Mouse (Mus musculus) left cerebral cortex, adult 2 months (tissue): ENCODE results near the gene Ttc7b. TPM values are rescaled to one million over a fixed set of nuclear protein-coding genes. Genes with fewer than 3 reads are reported as not detected.

Experiments
- DNase-seq, 2 experiments: peaks; one replicate each; pipeline ENCODE4 v3.0.0; 2021 to 2022; ENCODE audit warnings: low spot score in 2 of 2, mixed read lengths in 1 of 2; ENCODE audit errors: extremely low spot score in 1 of 2
- H3K27ac ChIP-seq: fragments of 200-600 bp; 2 replicates; pipeline ENCODE4 v1.8.1; 2022
- H3K4me3 ChIP-seq: fragments of 200-600 bp; 2 replicates; pipeline ENCODE4 v1.8.1; 2022
- CTCF ChIP-seq: fragments of 200-600 bp; IDR thresholded peaks from 2 replicates; pipeline ENCODE4 v1.8.1; 2022; ENCODE audit warnings: antibody characterized with exemption, mild to moderate bottlenecking, moderate library complexity
- intact Hi-C: fragments of 180-260 bp; cut with DNase I; formaldehyde crosslinking; loops from one replicate; pipeline ENCODE4 v1.15.1; 2025
- total RNA-seq, 2 experiments: library from RNA; stranded (reverse); gene quantifications; 2 replicates each; pipeline ENCODE4 v1.2.3; 2021

The Ttc7b gene
- total RNA-seq, 2 experiments from 2014 or later, result 242 to 253 TPM

GRCm38 (mm10) chr12:100287565-100287964, 233.1 kb downstream of the Ttc7b start:
- TF ChIP-seq CTCF, result no peak
- no peak overlapping the region for H3K27ac ChIP-seq
- no peak overlapping the region for H3K4me3 ChIP-seq
- no peak for DNase-seq
- intact Hi-C loops, result no loop called here

GRCm38 (mm10) chr12:100283283-100283682, 237.3 kb downstream of the Ttc7b start:
- TF ChIP-seq CTCF, result no peak
- peak overlapping the region; percentile 83; the same call in 1 of the 2 replicates for H3K27ac ChIP-seq
- intact Hi-C loops, result no loop called here
- no peak overlapping the region for H3K4me3 ChIP-seq
- no peak for DNase-seq

GRCm38 (mm10) chr12:100282025-100282885, 238.4 kb downstream of the Ttc7b start:
- no peak; the same call in none of the 2 replicates for TF ChIP-seq CTCF
- no peak overlapping the region for H3K4me3 ChIP-seq
- intact Hi-C loops, result no loop called here
- peak overlapping the region; percentile 83 for H3K27ac ChIP-seq
- no peak for DNase-seq

DNA sequence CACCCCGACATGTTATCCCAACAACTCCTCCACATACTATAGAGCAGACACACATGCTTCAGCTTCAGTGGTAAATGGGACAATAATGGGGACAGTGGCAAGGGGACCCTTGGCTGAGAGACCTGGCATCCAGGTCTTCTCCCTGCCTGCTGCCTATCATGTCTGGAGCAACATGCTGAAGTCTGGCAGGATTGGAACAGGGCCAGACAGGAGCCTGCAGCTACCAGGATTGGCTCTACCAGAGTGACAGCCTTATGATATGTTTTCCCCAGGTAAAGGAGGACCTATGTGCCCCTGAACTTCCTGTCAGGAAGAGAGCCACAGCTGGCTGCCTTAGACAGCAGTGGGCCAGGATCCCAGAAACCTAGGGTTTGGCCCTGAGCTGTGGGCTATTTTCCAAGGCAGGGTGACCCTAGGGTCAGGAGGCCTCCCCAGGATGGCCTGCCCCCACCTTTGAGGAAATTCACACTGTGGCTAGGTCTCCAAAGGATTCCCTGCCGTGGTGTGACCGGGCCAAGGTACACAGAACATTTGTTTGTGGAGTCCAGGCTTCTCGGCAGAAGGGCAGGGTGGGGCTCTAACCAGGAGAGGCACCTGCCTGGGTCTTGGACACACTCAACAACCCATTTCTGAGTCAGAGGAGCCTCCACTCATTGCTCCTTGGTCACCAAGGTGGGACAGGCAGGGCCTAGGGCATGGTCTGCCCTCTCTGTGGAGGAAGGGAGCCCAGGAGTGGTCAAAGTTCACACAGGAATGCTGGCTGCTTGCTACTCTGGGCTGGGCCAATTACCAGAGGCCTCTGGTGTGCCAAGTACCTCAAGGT, 239.4 kb downstream of the Ttc7b start:
- intact Hi-C loops, result no loop called here
- Histone ChIP-seq H3K27ac (peak overlapping the region; percentile 83), H3K4me3 (no peak overlapping the region)
- no peak for TF ChIP-seq CTCF
- no peak for DNase-seq

DNA sequence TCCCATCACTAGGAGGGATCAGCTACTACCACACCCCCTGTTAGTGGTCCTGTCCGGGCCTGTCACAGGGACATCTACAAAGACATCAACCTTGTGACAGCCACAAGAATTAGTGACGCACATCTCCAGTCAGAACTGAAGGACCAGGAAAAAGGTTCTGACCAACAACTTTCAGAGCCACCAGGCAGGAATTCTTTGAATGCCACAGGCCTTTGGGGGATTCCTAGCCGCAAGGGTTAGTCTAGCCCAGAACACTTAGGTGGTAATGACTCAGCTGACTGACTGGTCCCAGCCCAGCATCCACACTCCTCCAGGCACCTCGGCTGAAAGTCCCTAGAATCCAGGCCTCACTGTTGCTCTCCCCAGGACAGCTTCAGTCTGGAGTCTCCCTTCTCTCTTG, 240.7 kb downstream of the Ttc7b start:
- no peak overlapping the region for H3K4me3 ChIP-seq
- TF ChIP-seq CTCF, result no peak
- DNase-seq, result no peak
- intact Hi-C loops, result loop anchor here (5.0 kb wide), 1 partner anchor 78 kb away; no protein-coding TSS in a partner anchor
- no peak overlapping the region for H3K27ac ChIP-seq

- Histone ChIP-seq H3K4me3 (no peak overlapping the region), H3K27ac (peak overlapping the region; percentile 32)
- DNase-seq, result no peak
- intact Hi-C loops, result loop anchor here (5.0 kb wide), 1 partner anchor 76 kb away; no protein-coding TSS in a partner anchor
- TF ChIP-seq CTCF, result no peak
These were observed 242.3 kb downstream of the Ttc7b start for GRCm38 (mm10) chr12:100278358-100278757.

- no peak; the same call in 1 of the 2 replicates for TF ChIP-seq CTCF
- no peak for DNase-seq
- intact Hi-C loops, result loop anchor here (2.0 to 5.0 kb wide), 2 partner anchors 13 to 75 kb away; no protein-coding TSS in a partner anchor
- Histone ChIP-seq H3K27ac (peak overlapping the region; percentile 93), H3K4me3 (no peak overlapping the region)
These were observed 243.1 kb downstream of the Ttc7b start for GRCm38 (mm10) chr12:100277534-100277905.

GRCm38 (mm10) chr12:100276607-100277533, 243.8 kb downstream of the Ttc7b start:
- H3K4me3 ChIP-seq, result no peak overlapping the region
- peak; percentile 56 to 75 for DNase-seq
- no peak for TF ChIP-seq CTCF
- H3K27ac ChIP-seq, result peak overlapping the region; percentile 93
- intact Hi-C loops, result loop anchor here (2.0 to 5.0 kb wide), 2 partner anchors 14 to 75 kb away; no protein-coding TSS in a partner anchor

- intact Hi-C loops, result loop anchor here (2.0 to 5.0 kb wide), 2 partner anchors 15 to 74 kb away; no protein-coding TSS in a partner anchor
- no peak for TF ChIP-seq CTCF
- no peak overlapping the region for H3K4me3 ChIP-seq
- no peak for DNase-seq
- H3K27ac ChIP-seq, result peak overlapping the region; percentile 93
These were observed 244.8 kb downstream of the Ttc7b start for GRCm38 (mm10) chr12:100275850-100276249.

DNA sequence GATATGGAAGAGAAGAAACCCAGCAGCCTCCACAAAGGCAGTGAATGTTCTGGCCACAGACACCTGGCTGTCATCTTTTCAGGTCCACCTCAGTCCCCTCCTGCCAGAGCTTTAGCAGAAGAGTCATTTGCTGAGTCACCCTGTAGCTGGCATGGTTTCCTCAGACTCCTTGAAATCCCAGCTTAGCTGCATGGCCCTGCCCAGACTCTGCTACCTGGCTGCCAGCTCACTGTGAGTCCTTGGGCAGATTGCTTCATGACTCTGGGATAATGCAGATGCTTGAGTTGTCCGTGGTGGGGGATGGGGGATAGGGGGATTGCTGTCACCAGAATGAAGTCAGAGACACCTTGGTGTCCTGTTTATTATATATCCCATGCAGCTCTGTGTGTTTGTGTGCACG, 247.6 kb downstream of the Ttc7b start:
- TF ChIP-seq CTCF, result no peak
- Histone ChIP-seq H3K4me3 (no peak overlapping the region), H3K27ac (peak overlapping the region; percentile 83)
- intact Hi-C loops, result no loop called here
- DNase-seq, result no peak
